Mouse (Mus musculus) brain, embryonic 14.5 days (tissue): ENCODE measurements around the gene Slc15a2.

Experiments
- CTCF ChIP-seq: fragments of 200-500 bp; IDR thresholded peaks from 2 replicates; pipeline ENCODE4 v1.5.1; 2012; ENCODE audit warnings: inconsistent platforms, mild to moderate bottlenecking, moderate library complexity, borderline replicate concordance; ENCODE audit not compliant: insufficient read depth, insufficient read length; ENCODE audit errors: extremely low read depth
- POLR2A ChIP-seq: fragments of 200-500 bp; IDR thresholded peaks from 2 replicates; pipeline ENCODE4 v1.6.1; 2012; ENCODE audit warnings: mild to moderate bottlenecking, inconsistent platforms, borderline replicate concordance; ENCODE audit not compliant: poor library complexity, insufficient read depth, insufficient read length, severe bottlenecking; ENCODE audit errors: extremely low read depth

DNA sequence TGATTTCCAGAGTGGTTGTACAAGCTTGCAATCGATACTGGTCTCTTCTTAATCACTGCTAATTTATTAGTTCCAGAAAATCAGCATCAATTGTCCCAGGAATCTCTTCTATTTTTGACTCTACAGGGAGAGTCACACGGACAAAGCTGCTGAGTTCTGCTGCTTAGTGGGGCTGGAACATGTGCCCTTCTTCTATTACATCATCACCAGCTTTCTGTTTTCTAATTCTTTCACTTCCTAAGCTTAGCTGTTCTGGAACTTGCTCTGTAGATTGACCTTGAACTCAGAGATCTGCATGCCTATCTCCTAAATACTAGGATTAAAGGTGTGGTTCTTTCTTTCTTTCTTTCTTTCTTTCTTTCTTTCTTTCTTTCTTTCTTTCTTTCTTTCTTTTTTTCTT lies 13.6 kb upstream of the Slc15a2 start:
- TF ChIP-seq CTCF (no peak), POLR2A (no peak)
